Mouse (Mus musculus) gastrocnemius, adult 2 months (tissue): Measurements from ENCODE around the gene Mcrs1. TPM values are rescaled to one million over a fixed set of nuclear protein-coding genes. Genes with fewer than 3 reads are reported as not detected.
A peak's percentile ranks its signal among the peaks of the same experiment; 100 is the strongest.
"Not testable (repeated sequence)": the region's sequence is repeated elsewhere in the genome, so short reads cannot be mapped to it uniquely, and the experiment has no call there.

Source experiments
- DNase-seq: peaks from one replicate; pipeline ENCODE4 v3.0.0; 2022
- H3K27ac ChIP-seq: fragments of 200-600 bp; 2 replicates; pipeline ENCODE4 v1.8.1; 2022; ENCODE audit warnings: mild to moderate bottlenecking
- H3K4me3 ChIP-seq: fragments of 200-600 bp; 2 replicates; pipeline ENCODE4 v1.8.1; 2022; ENCODE audit warnings: mild to moderate bottlenecking, moderate library complexity
- CTCF ChIP-seq: fragments of 200-600 bp; IDR thresholded peaks from 2 replicates; pipeline ENCODE4 v1.8.1; 2022; ENCODE audit warnings: antibody characterized with exemption, mild to moderate bottlenecking, moderate library complexity
- intact Hi-C: fragments of 180-260 bp; cut with DNase I; formaldehyde crosslinking; loops from one replicate; pipeline ENCODE4 v1.15.1; 2025
- total RNA-seq, 2 experiments: library from RNA; stranded (reverse); gene quantifications; 2 replicates each; pipeline ENCODE4 v1.2.3; 2021

Gene Mcrs1
- total RNA-seq, 2 experiments from 2014 or later, result 25.6 to 33.7 TPM

- Histone ChIP-seq H3K4me3 (no peak overlapping the region), H3K27ac (no peak overlapping the region)
- TF ChIP-seq CTCF, result no peak
- intact Hi-C loops, result no loop called here
- no peak for DNase-seq
These were observed 12.6 kb upstream of the Mcrs1 start for GRCm38 (mm10) chr15:99264363-99264762.

DNA sequence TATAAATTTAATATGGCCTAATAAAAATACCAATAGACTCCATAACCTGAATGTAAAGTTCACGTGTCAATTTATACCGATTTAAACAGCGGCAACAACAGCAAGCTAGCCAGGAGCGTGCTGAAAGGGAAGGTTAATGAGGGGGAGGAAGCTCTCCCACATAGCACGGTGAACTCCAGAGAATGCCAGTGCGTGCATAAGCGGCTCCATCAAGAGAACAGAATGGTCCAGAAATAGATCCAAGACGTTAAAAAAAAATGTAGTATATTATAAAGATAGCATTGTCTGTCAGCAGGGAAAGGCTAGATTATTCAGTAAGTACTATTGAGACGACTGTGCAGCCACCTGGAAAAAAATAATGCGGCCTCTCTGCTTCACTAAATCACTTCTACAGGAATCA lies 10.9 kb upstream of the Mcrs1 start:
- no peak overlapping the region for H3K4me3 ChIP-seq
- H3K27ac ChIP-seq, result no peak overlapping the region
- no peak for TF ChIP-seq CTCF
- DNase-seq, result no peak
- intact Hi-C loops, result no loop called here

DNA sequence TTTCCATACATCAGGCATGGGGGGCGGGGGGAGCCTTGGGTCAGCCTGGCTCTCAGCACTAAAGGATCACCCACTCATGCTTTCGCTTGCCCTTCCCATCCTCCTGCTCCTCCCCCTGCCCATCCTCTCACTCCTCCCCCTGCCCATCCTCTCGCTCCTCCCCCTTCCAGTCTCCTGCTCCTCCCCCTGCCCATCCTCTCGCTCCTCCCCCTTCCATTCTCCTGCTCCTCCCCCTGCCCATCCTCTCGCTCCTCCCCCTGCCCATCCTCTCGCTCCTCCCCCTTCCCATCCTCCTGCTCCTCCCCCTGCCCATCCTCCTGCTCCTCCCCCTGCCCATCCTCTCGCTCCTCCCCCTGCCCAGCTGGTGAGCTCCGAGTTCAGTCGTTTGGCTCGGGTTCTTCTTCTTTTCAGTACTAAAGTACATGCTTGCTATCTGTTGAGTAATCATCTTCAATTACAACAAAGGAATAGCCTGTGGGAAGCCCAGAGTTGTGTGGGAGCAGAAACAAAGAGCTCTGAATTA lies 8.0 kb upstream of the Mcrs1 start:
- Histone ChIP-seq H3K4me3 (peak overlapping the region; percentile 63), H3K27ac (peak overlapping the region; percentile 81)
- intact Hi-C loops, result no loop called here
- peak; percentile 89 for DNase-seq
- TF ChIP-seq CTCF, result no peak

GRCm38 (mm10) chr15:99259167-99259729 lies 7.5 kb upstream of the Mcrs1 start:
- no peak for TF ChIP-seq CTCF
- intact Hi-C loops, result no loop called here
- DNase-seq, result peak; percentile 54
- Histone ChIP-seq H3K27ac (peak overlapping the region; percentile 81), H3K4me3 (peak overlapping the region; percentile 63)

GRCm38 (mm10) chr15:99255241-99255749 lies 3.5 kb upstream of the Mcrs1 start:
- TF ChIP-seq CTCF, result no peak
- Histone ChIP-seq H3K27ac (peak overlapping the region; percentile 96), H3K4me3 (no peak overlapping the region)
- DNase-seq, result no peak
- intact Hi-C loops, result no loop called here

DNA sequence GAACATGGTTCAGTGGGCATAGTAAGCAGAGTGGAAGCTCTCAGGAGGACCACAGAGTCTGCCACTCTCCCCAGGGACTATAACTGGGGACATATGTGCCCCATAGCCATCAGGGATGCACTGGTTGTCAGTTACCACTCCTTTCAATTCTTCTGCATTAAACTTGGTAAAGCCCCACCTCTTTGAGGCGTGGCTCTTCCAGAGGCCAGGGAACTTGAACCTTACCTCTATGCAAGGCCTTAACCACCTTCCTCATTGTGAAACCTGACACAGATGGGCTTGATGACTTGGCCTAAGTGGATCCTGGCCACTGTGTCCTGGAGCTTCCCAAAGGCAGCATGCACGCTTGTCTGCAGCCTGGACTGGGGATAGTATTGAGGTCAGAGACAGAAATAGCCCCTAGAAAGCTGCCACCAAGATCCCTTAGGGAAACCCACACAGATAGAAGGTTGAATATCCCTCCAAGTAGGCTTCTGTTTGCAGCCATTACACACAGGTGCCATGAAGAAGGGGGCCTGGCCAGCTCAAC lies 2.8 kb upstream of the Mcrs1 start:
- intact Hi-C loops, result no loop called here
- peak; percentile 54 for DNase-seq

GRCm38 (mm10) chr15:99253772-99254171 lies 2.0 kb upstream of the Mcrs1 start:
- H3K27ac ChIP-seq, result peak overlapping the region; percentile 96
- intact Hi-C loops, result no loop called here
- no peak for TF ChIP-seq CTCF
- no peak overlapping the region for H3K4me3 ChIP-seq
- DNase-seq, result no peak

More for the DNA sequence above, 2.8 kb upstream of the Mcrs1 start:
- Histone ChIP-seq H3K27ac (peak overlapping the region; percentile 96), H3K4me3 (peak overlapping the region; percentile 4; the same call in 1 of the 2 replicates)
- no peak for TF ChIP-seq CTCF

DNA sequence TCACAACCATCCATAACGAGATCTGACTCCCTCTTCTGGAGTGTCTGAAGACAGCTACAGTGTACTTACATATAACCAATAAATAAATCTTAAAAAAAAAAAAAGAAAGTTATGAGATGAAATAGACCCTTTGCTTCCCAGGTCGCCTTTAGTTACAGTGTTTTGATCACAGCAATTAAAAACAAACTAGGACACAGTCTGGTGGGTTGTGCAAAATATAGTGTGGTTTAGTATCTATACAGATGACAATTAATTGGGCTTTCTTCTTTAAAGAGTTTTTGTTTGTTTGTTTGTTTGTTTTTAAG lies 1.4 kb upstream of the Mcrs1 start:
- Histone ChIP-seq H3K27ac (peak overlapping the region; percentile 96), H3K4me3 (peak overlapping the region; percentile 86; the same call in 1 of the 2 replicates)
- intact Hi-C loops, DNase-seq: not testable (repeated sequence)

DNA sequence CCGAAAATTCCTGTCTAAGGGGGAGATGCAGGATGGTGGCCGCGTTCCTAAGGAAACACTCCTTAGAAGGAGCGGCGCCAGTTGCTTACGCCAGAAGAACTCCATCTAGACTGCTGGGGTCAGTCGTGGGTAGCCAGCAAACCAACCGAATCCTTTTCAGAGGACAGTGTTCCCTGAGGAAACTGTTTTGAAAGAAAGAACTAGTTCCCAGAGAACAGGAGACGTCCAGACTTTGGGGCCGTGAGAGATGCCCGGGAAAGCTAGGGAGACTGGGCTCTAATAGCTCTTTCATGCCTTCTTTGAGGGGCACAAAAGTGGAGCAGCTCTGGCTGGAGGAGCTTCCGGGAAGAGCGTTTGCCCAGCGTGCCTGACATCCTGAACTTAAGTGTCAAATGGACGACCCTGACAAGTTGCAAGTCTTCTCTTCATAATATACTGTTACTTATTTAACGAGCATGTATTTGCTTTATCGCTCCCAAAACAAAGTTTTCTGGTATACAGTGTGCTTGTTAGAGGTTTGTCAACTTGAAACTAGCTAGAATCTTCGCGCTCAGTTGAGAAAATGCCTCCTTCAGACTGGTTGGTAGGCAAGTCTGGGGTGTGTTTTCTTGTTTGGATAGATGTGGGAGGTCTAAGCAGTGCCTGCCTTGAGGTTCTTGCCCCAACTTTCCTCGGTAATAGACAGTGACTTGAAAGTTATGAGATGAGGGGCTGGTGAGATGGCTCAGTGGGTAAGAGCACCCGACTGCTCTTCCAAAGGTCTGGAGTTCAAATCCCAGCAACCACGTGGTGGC lies 817 bp upstream of the Mcrs1 start:
- peak; percentile 19; the same call in 1 of the 2 replicates for TF ChIP-seq CTCF
- peak; percentile 83 for DNase-seq
- intact Hi-C loops, result no loop called here
- Histone ChIP-seq H3K4me3 (peak overlapping the region; percentile 86), H3K27ac (peak overlapping the region; percentile 96)

DNA sequence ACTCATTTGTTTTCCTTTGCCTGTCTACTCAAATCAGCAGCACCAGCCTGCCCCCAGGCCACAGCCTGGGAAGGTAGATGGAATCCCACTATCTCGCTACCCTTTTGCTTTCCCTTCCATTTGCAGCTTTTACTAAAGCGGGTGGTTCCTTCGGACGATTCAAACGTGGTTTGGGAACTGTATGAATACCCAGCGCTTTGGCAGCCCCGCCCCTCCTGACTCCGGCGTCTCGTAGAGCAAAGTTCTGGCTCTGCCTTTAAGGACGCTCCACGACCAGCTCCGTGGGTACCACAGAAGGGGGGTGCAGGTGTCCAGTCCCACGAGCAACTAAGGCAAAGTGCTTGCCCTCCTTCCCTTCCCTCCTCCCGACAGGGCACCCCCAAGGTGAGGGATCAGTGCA lies 650 bp downstream of the Mcrs1 start:
- Histone ChIP-seq H3K4me3 (peak overlapping the region; percentile 86), H3K27ac (peak overlapping the region; percentile 96)
- peak; percentile 46 for DNase-seq
- intact Hi-C loops, result loop anchor here (2.0 kb wide), 1 partner anchor 44 kb away; the partner anchor contains the start of genes Fam186b and Prpf40b

- TF ChIP-seq CTCF, result no peak
- no peak for DNase-seq
- Histone ChIP-seq H3K27ac (peak overlapping the region; percentile 96), H3K4me3 (peak overlapping the region; percentile 86)
- intact Hi-C loops, result loop anchor here (2.0 kb wide), 1 partner anchor 45 kb away; the partner anchor contains the start of genes Fam186b and Prpf40b
These were observed 1.8 kb downstream of the Mcrs1 start for GRCm38 (mm10) chr15:99249938-99250337.

GRCm38 (mm10) chr15:99248972-99249371 lies 2.8 kb downstream of the Mcrs1 start:
- peak overlapping the region; percentile 86 for H3K4me3 ChIP-seq
- peak; percentile 40 for TF ChIP-seq CTCF
- peak overlapping the region; percentile 96 for H3K27ac ChIP-seq
- intact Hi-C loops, result no loop called here
- DNase-seq, result peak; percentile 84

- DNase-seq, intact Hi-C loops: not testable (repeated sequence)
- peak overlapping the region; percentile 96 for H3K27ac ChIP-seq
- H3K4me3 ChIP-seq, result peak overlapping the region; percentile 86
These were observed 5.0 kb downstream of the Mcrs1 start for GRCm38 (mm10) chr15:99246736-99247135.
